Mouse (Mus musculus): ENCODE measurements around the gene Dtnbp1. TPM values are rescaled to one million over a fixed set of nuclear protein-coding genes. Genes with fewer than 3 reads are reported as not detected.

Dtnbp1 gene
- polyA plus RNA-seq, 1 experiment from 2014 or later, result 75.7 TPM

- 77% methylated on average over 1 of the region's 1 CpGs for WGBS
- peaks cover 91% of the 10 kb centered on the region for H3K36me3 ChIP-seq
- H3K4me1 ChIP-seq, result no peaks in the 10 kb centered on the region
These were observed 97.7 kb downstream of the Dtnbp1 start for GRCm38 (mm10) chr13:44904271-44904670.

DNA sequence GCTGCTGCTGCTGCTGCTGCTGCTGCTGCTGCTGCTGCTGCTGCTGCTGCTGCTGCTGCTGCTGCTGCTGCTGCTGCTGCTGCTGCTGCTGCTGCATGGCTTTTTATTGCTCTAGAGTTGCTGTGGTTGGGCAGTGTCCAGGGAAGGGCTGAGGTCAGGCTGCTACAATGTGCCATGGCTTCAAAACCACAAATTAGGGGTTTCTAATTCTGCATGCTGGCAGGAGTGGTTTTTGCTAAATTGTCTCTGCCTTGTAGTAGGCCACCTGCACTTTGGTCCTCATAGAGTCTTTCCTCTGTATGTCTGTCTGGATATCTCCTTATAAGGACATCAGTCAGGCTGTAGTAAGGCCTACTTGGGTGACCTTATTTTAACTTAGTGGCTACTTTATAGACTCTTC, 98.5 kb downstream of the Dtnbp1 start:
- no peaks in the 10 kb centered on the region for H3K9me3 ChIP-seq (replicated peaks)
- no peak overlapping the region for H3K27ac ChIP-seq (replicated peaks)
- no peaks in the 10 kb centered on the region for H3K27me3 ChIP-seq (ENCODE audit: low read depth, poor library complexity, severe bottlenecking)
- DNase-seq (ENCODE audit: low spot score), result no peak
- H3K36me3 ChIP-seq, result peaks cover 91% of the 10 kb centered on the region
- no peak overlapping the region for H3K4me3 ChIP-seq
- no peaks in the 10 kb centered on the region for H3K4me1 ChIP-seq

More at GRCm38 (mm10) chr13:44904271-44904670, 97.7 kb downstream of the Dtnbp1 start:
- Histone ChIP-seq H3K9me3 (replicated peaks) (no peaks in the 10 kb centered on the region), H3K27ac (replicated peaks) (no peak overlapping the region), H3K27me3 (ENCODE audit: low read depth, poor library complexity, severe bottlenecking) (no peaks in the 10 kb centered on the region), H3K4me3 (no peak overlapping the region)
- DNase-seq (ENCODE audit: low spot score), result no peak

GRCm38 (mm10) chr13:44902299-44902698, 99.6 kb downstream of the Dtnbp1 start:
- Histone ChIP-seq H3K27me3 (ENCODE audit: low read depth, poor library complexity, severe bottlenecking) (no peaks in the 10 kb centered on the region), H3K4me3 (no peak overlapping the region), H3K27ac (replicated peaks) (no peak overlapping the region), H3K9me3 (replicated peaks) (no peaks in the 10 kb centered on the region), H3K36me3 (peaks cover 91% of the 10 kb centered on the region), H3K4me1 (no peaks in the 10 kb centered on the region)
- WGBS, result 95% methylated on average over 6 of the region's 6 CpGs
- DNase-seq (ENCODE audit: low spot score), result no peak

GRCm38 (mm10) chr13:44896211-44896610, 105.7 kb downstream of the Dtnbp1 start:
- H3K27me3 ChIP-seq (ENCODE audit: low read depth, poor library complexity, severe bottlenecking), result no peaks in the 10 kb centered on the region
- H3K36me3 ChIP-seq, result peaks cover 60% of the 10 kb centered on the region
- no peak overlapping the region for H3K4me3 ChIP-seq
- 0 out of 2 replicates have a peak, but pooled peaks cover 7% of the 10 kb centered on the region for H3K4me1 ChIP-seq
- H3K27ac ChIP-seq (replicated peaks), result no peak overlapping the region
- WGBS, result 95% methylated on average over 12 of the region's 12 CpGs
- H3K9me3 ChIP-seq (replicated peaks), result no peaks in the 10 kb centered on the region
- no peak for DNase-seq (ENCODE audit: low spot score)

DNA sequence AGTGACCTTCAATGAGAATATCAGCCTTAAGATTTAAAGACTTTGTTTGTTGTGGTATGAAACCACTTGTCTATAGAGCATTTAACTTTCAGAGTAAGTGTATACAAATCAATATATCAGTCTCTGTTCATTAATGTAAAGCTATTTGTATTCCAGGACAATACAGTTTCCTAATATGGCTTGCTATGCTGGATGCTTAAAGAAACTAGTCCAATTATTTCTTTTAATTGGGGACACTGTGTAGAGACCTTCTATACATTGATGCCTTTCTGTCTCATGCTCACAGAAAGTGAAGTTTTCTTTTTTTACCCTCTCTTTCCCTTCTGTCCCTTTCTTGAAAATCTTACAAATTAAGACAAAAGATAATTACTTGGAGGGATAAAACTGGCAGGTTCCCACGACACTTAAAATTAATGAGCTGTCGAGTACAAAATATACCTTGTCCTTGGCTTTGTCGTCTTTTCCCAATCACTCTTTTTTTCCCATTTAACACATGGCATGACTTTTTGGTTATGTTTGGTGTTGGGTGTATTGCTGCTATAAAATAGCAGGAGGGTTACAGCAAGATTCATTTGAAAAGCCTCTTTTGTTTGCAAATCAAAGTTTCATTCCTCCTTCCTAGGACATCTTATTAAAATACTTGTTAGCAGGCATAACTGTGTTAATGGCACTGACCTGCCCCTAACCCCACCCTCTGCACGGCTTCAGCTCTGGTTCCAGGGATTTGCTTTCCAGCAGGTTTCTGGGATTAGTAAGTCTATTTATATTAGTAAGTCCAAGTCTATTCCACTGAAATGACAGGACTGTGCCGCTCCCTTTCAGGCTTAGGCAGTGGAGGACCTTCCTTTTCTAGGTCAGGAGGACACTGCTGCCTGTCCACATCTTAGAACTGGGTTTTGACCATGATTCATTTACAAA, 109.9 kb downstream of the Dtnbp1 start:
- Histone ChIP-seq H3K4me1 (0 out of 2 replicates have a peak, but pooled peaks cover 7% of the 10 kb centered on the region), H3K9me3 (replicated peaks) (no peaks in the 10 kb centered on the region), H3K36me3 (peaks cover 34% of the 10 kb centered on the region), H3K27me3 (ENCODE audit: low read depth, poor library complexity, severe bottlenecking) (no peaks in the 10 kb centered on the region), H3K27ac (replicated peaks) (no peak overlapping the region), H3K4me3 (no peak overlapping the region)
- no peak for DNase-seq (ENCODE audit: low spot score)
- 89% methylated on average over 5 of the region's 5 CpGs for WGBS

- DNase-seq (ENCODE audit: low spot score), result no peak
- no peak overlapping the region for H3K4me3 ChIP-seq
- WGBS, result 76% methylated on average over 2 of the region's 2 CpGs
- H3K27me3 ChIP-seq (ENCODE audit: low read depth, poor library complexity, severe bottlenecking), result no peaks in the 10 kb centered on the region
- H3K4me1 ChIP-seq, result 0 out of 2 replicates have a peak, but pooled peaks cover 7% of the 10 kb centered on the region
- peaks cover 32% of the 10 kb centered on the region for H3K36me3 ChIP-seq
- H3K27ac ChIP-seq (replicated peaks), result no peak overlapping the region
- H3K9me3 ChIP-seq (replicated peaks), result no peaks in the 10 kb centered on the region
These were observed 111.3 kb downstream of the Dtnbp1 start for GRCm38 (mm10) chr13:44890612-44891011.

GRCm38 (mm10) chr13:44886221-44886620, 115.7 kb downstream of the Dtnbp1 start:
- 92% methylated on average over 2 of the region's 2 CpGs for WGBS
- H3K4me1 ChIP-seq, result no peaks in the 10 kb centered on the region
- no peak overlapping the region for H3K4me3 ChIP-seq
- H3K9me3 ChIP-seq (replicated peaks), result no peaks in the 10 kb centered on the region
- DNase-seq (ENCODE audit: low spot score), result no peak
- H3K27me3 ChIP-seq (ENCODE audit: low read depth, poor library complexity, severe bottlenecking), result no peaks in the 10 kb centered on the region
- no peak overlapping the region for H3K27ac ChIP-seq (replicated peaks)
- H3K36me3 ChIP-seq, result peaks cover 34% of the 10 kb centered on the region

- WGBS, result 90% methylated on average over 4 of the region's 4 CpGs
- no peak for DNase-seq (ENCODE audit: low spot score)
- H3K36me3 ChIP-seq, result peaks cover 22% of the 10 kb centered on the region
- H3K27me3 ChIP-seq (ENCODE audit: low read depth, poor library complexity, severe bottlenecking), result no peaks in the 10 kb centered on the region
- no peaks in the 10 kb centered on the region for H3K9me3 ChIP-seq (replicated peaks)
- H3K4me3 ChIP-seq, result no peak overlapping the region
- H3K27ac ChIP-seq (replicated peaks), result no peak overlapping the region
- H3K4me1 ChIP-seq, result peaks cover 20% of the 10 kb centered on the region
These were observed 120.9 kb downstream of the Dtnbp1 start for GRCm38 (mm10) chr13:44881001-44881400.

GRCm38 (mm10) chr13:44876799-44877198, 125.1 kb downstream of the Dtnbp1 start:
- peaks cover 19% of the 10 kb centered on the region for H3K36me3 ChIP-seq
- H3K27me3 ChIP-seq (ENCODE audit: low read depth, poor library complexity, severe bottlenecking), result no peaks in the 10 kb centered on the region
- 91% methylated on average over 2 of the region's 2 CpGs for WGBS
- no peak for DNase-seq (ENCODE audit: low spot score)
- H3K27ac ChIP-seq (replicated peaks), result no peak overlapping the region
- H3K4me1 ChIP-seq, result peaks cover 28% of the 10 kb centered on the region
- H3K4me3 ChIP-seq, result no peak overlapping the region
- no peaks in the 10 kb centered on the region for H3K9me3 ChIP-seq (replicated peaks)

Other genes starting within 250 kb of the Dtnbp1 start
- not detected in 2 replicates for gene Gm9817, start 76.5 kb upstream of the Dtnbp1 start, polyA plus RNA-seq (2016; fragmentation: Nextera tagmentation; extraction: Ambion mirVana)